Mouse (Mus musculus) heart, postnatal 25 days (tissue): ENCODE measurements around the gene Slc5a12. TPM values are rescaled to one million over a fixed set of nuclear protein-coding genes. Genes with fewer than 3 reads are reported as not detected.

Source experiments
- DNase-seq: peaks from one replicate; pipeline ENCODE4 v3.0.0; 2022; ENCODE audit warnings: low spot score
- intact Hi-C: fragments of 180-260 bp; cut with DNase I; formaldehyde crosslinking; loops from one replicate; pipeline ENCODE4 v1.15.1; 2025
- total RNA-seq, 2 experiments: library from RNA; stranded (reverse); gene quantifications; 2 replicates each; pipeline ENCODE4 v1.2.3; 2021

Gene Slc5a12
- not detected for total RNA-seq

- intact Hi-C loops: no loop called here
- DNase-seq: no peak
These were observed at the start of gene Slc5a12 for GRCm38 (mm10) chr2:110596932-110597331. TSS of gene Slc5a12 (plus strand) at chr2:110597298.

DNA sequence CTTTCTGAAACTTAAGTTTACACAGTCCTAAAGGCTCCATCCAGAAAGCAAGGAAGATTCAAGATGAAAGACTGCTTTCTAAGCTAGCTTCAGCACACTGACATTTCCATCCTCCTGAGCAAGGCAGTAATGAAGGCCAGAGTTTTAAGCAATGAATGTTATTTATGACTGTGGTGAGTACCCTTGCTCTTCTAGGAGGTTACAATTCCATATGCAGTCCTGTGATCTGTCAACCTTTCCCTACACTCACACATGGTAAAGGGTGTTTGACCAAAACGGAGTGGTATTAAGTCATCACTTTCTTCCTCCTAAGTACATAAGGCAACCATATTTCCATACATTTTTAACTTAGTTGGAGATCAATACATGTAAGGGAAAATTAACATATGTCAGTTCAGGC is 41.0 kb upstream of the Slc5a12 start:
- intact Hi-C loops: no loop called here
- DNase-seq: no peak

- DNase-seq: no peak
- intact Hi-C loops: loop anchor here (10.0 kb wide), 1 partner anchor 422 kb away; no protein-coding TSS in a partner anchor
These were observed 34.5 kb upstream of the Slc5a12 start for GRCm38 (mm10) chr2:110562621-110563020.

DNA sequence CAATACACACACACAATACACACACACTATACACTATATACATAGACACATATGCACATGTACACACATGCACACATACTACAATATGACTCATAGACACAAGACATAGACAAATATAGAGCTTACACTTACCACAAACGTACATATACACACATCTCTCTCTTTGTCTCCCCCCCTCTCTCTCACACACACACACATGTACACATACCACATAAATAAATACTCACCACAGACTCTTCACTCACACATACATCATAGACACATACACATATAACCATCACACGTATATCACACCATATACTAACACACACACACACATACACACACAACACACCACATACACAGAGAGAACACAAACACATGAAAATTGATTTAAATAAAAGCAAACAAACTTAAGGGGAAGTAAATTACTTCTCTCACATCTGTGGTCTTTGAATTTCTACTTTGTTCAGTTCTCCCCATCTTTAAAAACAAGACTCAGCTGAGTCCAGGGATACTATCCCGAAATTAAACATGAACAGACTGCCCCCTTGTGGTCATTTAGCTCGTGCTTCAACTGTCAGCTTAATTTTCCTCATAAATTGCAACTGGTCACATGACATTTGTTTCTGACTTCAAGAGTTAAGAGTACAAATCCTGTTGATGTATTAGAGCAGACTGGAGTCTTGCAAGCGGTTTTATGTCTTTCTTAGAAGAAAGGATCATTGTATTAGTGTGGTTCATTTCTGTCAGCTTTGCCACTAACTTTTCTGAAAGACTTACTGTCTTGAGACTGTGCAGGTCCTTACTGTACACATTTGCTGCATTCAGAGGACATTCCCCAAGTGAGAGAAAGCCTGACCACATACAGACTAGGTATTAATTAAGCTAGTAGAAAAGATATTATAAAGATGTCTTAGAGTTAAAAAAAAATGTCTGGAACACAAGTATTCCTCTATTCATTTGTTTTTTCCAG is 32.1 kb upstream of the Slc5a12 start:
- DNase-seq: peak; percentile 1
- intact Hi-C loops: loop anchor here (1.0 to 10.0 kb wide), 3 partner anchors 336 to 660 kb away; no protein-coding TSS in a partner anchor

DNA sequence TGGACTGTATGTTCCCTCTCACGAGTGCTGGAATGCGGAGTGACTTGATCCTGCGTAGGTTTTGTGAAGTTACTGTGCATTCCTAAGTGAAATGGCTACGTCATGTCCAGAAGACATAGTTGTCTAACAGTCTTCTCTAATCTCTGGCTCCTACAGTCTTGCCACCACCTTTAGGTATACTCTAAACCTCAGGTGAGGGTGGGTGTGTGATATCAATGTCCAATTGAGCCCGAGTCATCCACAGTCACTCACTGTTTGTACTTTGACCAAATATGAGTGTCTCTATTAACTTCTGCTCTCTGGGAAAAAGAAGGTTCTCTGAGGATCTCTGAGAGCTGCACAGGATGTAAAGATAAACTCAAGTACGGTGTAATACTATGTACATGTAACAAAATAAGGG is 10.4 kb upstream of the Slc5a12 start:
- DNase-seq: no peak
- intact Hi-C loops: no loop called here

DNA sequence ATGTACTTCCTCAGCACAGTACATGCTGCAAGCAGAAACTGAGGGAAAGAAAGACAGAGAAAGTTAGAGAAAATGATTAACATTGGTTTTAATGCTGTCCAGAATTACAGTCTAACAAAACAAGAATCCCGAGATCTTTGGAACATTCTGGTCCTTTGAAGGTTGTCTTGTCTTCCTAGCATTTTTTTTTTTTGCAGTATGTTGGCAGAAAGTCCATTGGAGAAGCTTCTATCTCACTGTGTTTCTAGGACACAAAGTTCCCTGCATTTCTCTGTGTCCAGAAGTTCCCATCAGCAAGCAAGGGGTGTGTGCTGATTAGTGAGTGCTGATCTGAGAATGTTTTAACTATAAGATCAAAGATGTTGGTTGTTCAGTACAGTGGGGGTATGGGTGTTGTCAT is 7.1 kb upstream of the Slc5a12 start:
- intact Hi-C loops: no loop called here
- no peak for DNase-seq

DNA sequence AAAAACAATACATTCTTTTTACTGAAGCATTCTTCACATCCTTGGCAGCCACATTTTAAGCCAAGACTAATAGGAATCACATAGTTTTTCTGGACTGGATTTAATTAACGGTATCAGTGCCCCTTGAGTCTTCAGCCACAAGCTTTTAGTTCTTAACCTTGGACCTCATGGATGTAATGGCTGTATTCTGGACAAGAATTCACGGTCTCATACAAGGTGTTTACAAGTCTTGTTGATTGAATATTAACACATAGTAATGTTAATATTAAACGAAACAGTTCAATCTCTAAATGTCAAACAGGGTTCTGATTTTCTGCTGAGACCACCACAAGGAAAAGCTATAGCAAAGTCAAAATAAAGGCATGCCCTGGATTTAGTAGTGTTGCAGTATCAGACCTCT is 4.8 kb upstream of the Slc5a12 start:
- DNase-seq: no peak
- intact Hi-C loops: no loop called here

GRCm38 (mm10) chr2:110644358-110644757 is 47.3 kb downstream of the Slc5a12 start:
- intact Hi-C loops: no loop called here
- no peak for DNase-seq

DNA sequence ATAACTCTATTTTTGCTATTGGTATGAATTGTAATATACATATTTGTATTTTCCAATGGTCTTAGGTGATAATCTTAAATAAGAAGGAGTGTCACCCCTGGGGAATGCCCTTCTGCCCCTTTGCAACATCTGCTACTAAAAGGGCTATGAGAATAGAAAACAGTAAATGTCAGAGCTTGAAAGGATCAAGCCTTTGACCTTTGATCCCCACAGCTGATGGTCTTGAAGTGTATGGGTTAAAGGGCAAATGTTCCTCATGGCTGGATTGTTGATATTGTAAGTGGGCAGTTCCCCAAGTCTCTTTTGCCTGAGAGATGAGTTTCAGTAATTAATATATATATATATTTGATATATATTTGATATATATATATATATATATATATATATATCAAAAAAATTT is 47.7 kb downstream of the Slc5a12 start:
- intact Hi-C loops: no loop called here

DNA sequence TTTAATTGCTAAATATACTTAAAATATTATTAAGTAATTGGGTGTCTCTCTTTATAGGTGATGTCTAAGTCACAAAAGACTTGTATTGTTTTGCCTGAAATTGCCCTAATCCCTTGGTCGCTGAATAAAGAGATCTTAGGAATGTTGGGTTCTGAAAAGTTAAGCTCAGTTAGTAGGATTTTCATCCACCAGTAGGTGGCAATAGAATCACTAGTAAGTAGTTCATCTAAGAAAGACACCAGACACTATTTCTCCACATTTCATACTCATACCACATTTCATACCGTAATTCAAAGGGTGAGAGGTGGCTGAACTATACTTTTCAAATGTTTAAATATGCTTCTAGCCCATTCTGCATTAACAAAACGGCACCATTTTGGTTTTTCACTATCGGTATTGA is 66.2 kb downstream of the Slc5a12 start:
- intact Hi-C loops: loop anchor here (2.0 to 10.0 kb wide), 2 partner anchors 319 to 391 kb away; no protein-coding TSS in a partner anchor
- DNase-seq: no peak

More for the DNA sequence above, 47.7 kb downstream of the Slc5a12 start:
- DNase-seq: no peak

DNA sequence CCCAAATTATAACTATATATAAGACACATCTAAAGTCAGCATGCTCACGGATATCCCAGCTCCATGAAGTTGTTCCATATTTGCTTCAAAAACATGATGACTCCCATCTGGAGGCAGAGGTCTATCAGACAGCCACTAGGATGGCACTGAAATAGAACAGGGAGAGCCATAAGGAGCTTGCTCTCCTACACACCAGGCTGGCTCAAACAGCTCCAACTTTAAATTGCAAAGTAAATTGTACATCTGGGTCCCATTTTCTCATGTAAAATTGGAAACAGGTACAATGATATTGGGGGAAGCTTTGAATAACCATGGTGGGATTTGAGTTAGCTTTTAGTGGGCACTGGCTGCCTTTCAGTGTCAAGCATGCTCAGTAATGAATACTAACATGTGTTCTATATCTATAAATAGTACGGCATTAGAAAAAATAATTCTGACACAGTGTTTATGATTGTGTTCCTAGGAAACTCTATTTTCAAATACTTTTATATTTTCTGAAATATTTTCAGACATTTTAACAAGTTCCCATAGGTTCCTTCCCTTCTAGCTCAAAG is 74.0 kb downstream of the Slc5a12 start:
- DNase-seq: no peak
- intact Hi-C loops: no loop called here

Other genes starting within 250 kb of the Slc5a12 start
- gene Fibin, start 234.1 kb upstream of the Slc5a12 start, total RNA-seq: 1 to 10 TPM; 5.4 to 9.9 TPM
- gene Muc15, start 124.0 kb downstream of the Slc5a12 start, total RNA-seq: not detected